Mouse (Mus musculus): Measurements from ENCODE around the gene Slbp. TPM values are rescaled to one million over a fixed set of nuclear protein-coding genes. Genes with fewer than 3 reads are reported as not detected.
A peak's percentile ranks its signal among the peaks of the same experiment; 100 is the strongest.

The Slbp gene
- polyA plus RNA-seq, 1 experiment: not detected

DNA sequence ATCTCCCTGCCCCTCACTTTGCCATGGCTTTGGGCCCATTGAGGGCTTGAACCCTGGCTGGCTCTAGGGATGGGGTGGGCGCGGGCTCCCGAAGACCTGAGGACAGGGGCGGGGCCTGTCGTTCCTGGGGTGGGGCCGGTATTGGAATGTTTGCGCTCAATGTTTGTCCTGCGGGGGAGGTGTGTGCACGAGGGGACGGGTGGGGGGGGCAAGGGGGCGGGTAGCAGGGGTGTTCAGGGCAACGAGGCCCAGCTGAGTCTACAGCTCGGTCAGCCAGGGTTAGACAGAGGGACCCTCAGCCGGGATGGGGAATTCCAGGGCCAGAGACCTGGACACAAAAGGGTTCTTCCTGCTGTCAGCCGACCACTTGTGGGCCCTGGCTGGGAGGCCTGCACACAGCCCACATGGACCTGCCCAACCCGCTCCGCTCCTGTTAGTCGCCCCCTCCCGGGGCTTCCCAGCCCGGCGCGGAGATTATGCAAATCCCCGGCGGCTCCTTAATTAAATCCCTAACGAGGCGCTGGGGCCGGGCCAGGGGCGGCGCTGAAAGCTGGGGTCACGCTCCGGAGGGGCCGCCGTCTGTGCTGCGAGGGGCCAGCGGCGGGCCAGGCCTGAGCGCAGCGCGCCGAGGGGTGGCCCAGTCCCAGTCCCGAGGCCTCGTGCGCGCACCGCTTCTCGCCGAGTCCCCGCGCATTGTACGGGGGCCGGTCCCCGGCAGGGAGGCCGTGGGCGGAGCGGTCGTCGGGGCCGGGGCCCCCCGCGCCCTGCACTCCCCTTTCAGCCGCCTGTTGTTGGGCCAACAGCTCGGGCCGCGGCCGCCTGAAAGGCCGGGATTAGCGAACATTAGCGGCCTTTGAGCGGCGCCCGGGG is 42.7 kb upstream of the Slbp start:
- Histone ChIP-seq H3K4me3 (ENCODE audit: insufficient read depth, low read depth, low read length) (peak overlapping the region; percentile 50), H3K27ac (ENCODE audit: insufficient read depth, low read depth, low read length) (no peak overlapping the region), H3K4me1 (ENCODE audit: control insufficient read depth, insufficient read depth, low read length) (peaks cover 23% of the 10 kb centered on the region)
- 5% methylated on average over 70 of the region's 71 CpGs for WGBS
- TF ChIP-seq POLR2A (IDR thresholded peaks at IDR 0.05; ENCODE audit: insufficient read depth, low read depth, low read length): no peak
- no peak for TF ChIP-seq CTCF (IDR thresholded peaks at IDR 0.05; ENCODE audit: insufficient read depth, low read depth, low read length)

- H3K4me3 ChIP-seq (ENCODE audit: insufficient read depth, low read depth, low read length): no peak overlapping the region
- TF ChIP-seq CTCF (IDR thresholded peaks at IDR 0.05; ENCODE audit: insufficient read depth, low read depth, low read length): no peak
- TF ChIP-seq POLR2A (IDR thresholded peaks at IDR 0.05; ENCODE audit: insufficient read depth, low read depth, low read length): no peak
- peaks cover 28% of the 10 kb centered on the region for H3K4me1 ChIP-seq (ENCODE audit: control insufficient read depth, insufficient read depth, low read length)
- H3K27ac ChIP-seq (ENCODE audit: insufficient read depth, low read depth, low read length): no peak overlapping the region
- 86% methylated on average over 9 of the region's 9 CpGs for WGBS
Observed at GRCm38 (mm10) chr5:33694461-33694847, 42.1 kb upstream of the Slbp start.

DNA sequence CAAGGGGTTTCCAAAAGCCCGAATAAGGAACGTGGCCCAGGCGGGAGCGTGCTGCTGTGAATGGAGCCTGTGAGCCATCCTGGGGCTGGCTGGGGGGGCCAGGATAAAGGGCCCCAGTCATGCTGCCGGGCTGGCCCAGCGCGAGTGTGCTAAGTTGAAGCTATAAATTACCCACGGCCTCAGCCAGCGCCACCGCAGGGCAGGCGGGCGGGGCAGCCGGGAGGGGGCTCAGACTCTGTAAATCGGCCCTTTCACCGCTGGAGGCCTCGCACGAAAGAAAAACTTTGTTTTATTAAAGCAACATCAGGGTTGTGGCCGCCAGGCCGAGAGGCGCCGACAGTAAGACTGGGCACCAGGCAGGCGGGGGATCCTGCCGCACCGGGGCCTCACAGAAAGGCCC is 40.0 kb upstream of the Slbp start:
- no peak for TF ChIP-seq CTCF (IDR thresholded peaks at IDR 0.05; ENCODE audit: insufficient read depth, low read depth, low read length)
- no peak for TF ChIP-seq POLR2A (IDR thresholded peaks at IDR 0.05; ENCODE audit: insufficient read depth, low read depth, low read length)
- no peak overlapping the region for H3K27ac ChIP-seq (ENCODE audit: insufficient read depth, low read depth, low read length)
- WGBS: 41% methylated on average over 24 of the region's 24 CpGs
- H3K4me1 ChIP-seq (ENCODE audit: control insufficient read depth, insufficient read depth, low read length): peaks cover 22% of the 10 kb centered on the region
- no peak overlapping the region for H3K4me3 ChIP-seq (ENCODE audit: insufficient read depth, low read depth, low read length)

- Histone ChIP-seq H3K4me3 (ENCODE audit: insufficient read depth, low read depth, low read length) (no peak overlapping the region), H3K4me1 (ENCODE audit: control insufficient read depth, insufficient read depth, low read length) (peaks cover 19% of the 10 kb centered on the region), H3K27ac (ENCODE audit: insufficient read depth, low read depth, low read length) (no peak overlapping the region)
- WGBS: 70% methylated on average over 11 of the region's 11 CpGs
- TF ChIP-seq CTCF (IDR thresholded peaks at IDR 0.05; ENCODE audit: insufficient read depth, low read depth, low read length): no peak
- TF ChIP-seq POLR2A (IDR thresholded peaks at IDR 0.05; ENCODE audit: insufficient read depth, low read depth, low read length): no peak
Observed at GRCm38 (mm10) chr5:33689852-33690645, 37.7 kb upstream of the Slbp start.

DNA sequence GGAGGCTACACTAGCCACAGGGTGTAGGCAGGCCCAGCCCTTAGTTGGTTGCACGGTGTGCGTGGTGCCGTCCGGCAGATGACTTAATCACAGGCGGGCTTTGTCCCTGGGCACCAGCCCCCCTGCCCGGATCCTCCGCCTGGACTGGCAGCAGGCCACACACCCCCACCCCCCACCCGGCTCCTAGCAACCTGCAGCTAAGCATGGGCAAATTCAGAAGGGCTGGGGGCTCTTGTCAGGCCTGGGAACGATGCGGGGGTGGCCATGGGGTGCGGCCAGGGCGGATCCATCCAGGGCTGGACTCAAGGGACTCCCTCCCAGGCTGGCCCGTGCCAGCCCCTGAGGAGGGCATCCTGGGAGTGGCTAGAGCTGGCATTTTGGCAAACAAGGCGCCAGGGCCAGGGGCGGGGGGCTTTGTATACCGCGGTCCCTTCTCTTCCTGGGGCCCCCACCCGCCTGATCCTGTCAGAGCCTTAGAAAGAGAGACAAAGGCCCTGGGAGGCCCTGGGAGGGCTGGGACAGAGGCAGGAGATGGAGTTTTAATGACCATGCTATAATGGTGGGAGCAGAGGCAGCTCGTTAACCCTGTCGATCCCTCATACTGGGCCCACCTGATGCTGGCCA is 37.0 kb upstream of the Slbp start:
- 34% methylated on average over 20 of the region's 20 CpGs for WGBS
- no peak overlapping the region for H3K4me3 ChIP-seq (ENCODE audit: insufficient read depth, low read depth, low read length)
- H3K4me1 ChIP-seq (ENCODE audit: control insufficient read depth, insufficient read depth, low read length): peaks cover 19% of the 10 kb centered on the region
- no peak overlapping the region for H3K27ac ChIP-seq (ENCODE audit: insufficient read depth, low read depth, low read length)
- TF ChIP-seq CTCF (IDR thresholded peaks at IDR 0.05; ENCODE audit: insufficient read depth, low read depth, low read length) (no peak), POLR2A (IDR thresholded peaks at IDR 0.05; ENCODE audit: insufficient read depth, low read depth, low read length) (no peak)

GRCm38 (mm10) chr5:33688278-33689220 is 36.2 kb upstream of the Slbp start:
- H3K4me1 ChIP-seq (ENCODE audit: control insufficient read depth, insufficient read depth, low read length): peaks cover 19% of the 10 kb centered on the region
- H3K4me3 ChIP-seq (ENCODE audit: insufficient read depth, low read depth, low read length): no peak overlapping the region
- WGBS: 77% methylated on average over 14 of the region's 14 CpGs
- no peak for TF ChIP-seq POLR2A (IDR thresholded peaks at IDR 0.05; ENCODE audit: insufficient read depth, low read depth, low read length)
- no peak for TF ChIP-seq CTCF (IDR thresholded peaks at IDR 0.05; ENCODE audit: insufficient read depth, low read depth, low read length)
- H3K27ac ChIP-seq (ENCODE audit: insufficient read depth, low read depth, low read length): no peak overlapping the region

DNA sequence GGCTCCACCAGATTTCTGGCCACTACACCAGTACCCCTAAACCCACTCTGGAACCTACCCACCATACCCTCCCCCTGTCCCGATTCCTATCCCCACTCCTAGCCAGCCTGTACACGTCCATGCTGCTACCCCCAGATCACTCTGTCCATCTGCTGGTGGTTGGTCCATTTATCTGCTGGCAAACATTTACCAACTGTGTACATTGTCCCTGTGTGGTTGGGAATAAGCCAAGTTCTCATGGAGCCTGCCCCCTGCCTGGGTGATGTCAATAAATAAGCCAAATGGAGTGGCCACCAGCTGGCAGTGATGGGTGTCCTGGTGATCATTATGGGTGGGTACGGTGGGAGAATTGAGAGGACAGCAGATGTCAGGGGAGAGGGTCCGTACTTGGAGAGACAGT is 34.8 kb upstream of the Slbp start:
- WGBS: 75% methylated on average over 4 of the region's 4 CpGs

GRCm38 (mm10) chr5:33684932-33685331 is 32.6 kb upstream of the Slbp start:
- H3K27ac ChIP-seq (ENCODE audit: insufficient read depth, low read depth, low read length): no peak overlapping the region
- no peak for TF ChIP-seq POLR2A (IDR thresholded peaks at IDR 0.05; ENCODE audit: insufficient read depth, low read depth, low read length)
- TF ChIP-seq CTCF (IDR thresholded peaks at IDR 0.05; ENCODE audit: insufficient read depth, low read depth, low read length): no peak
- H3K4me1 ChIP-seq (ENCODE audit: control insufficient read depth, insufficient read depth, low read length): peaks cover 14% of the 10 kb centered on the region
- WGBS: 88% methylated on average over 4 of the region's 4 CpGs
- H3K4me3 ChIP-seq (ENCODE audit: insufficient read depth, low read depth, low read length): no peak overlapping the region

More for the DNA sequence above, 34.8 kb upstream of the Slbp start:
- H3K4me3 ChIP-seq (ENCODE audit: insufficient read depth, low read depth, low read length): no peak overlapping the region
- TF ChIP-seq CTCF (IDR thresholded peaks at IDR 0.05; ENCODE audit: insufficient read depth, low read depth, low read length) (no peak), POLR2A (IDR thresholded peaks at IDR 0.05; ENCODE audit: insufficient read depth, low read depth, low read length) (no peak)
- H3K4me1 ChIP-seq (ENCODE audit: control insufficient read depth, insufficient read depth, low read length): peaks cover 15% of the 10 kb centered on the region
- no peak overlapping the region for H3K27ac ChIP-seq (ENCODE audit: insufficient read depth, low read depth, low read length)

All from olfactory bulb, adult 2 months (tissue).